Mouse (Mus musculus) C2C12 (cell line): Measurements from ENCODE around the gene Ror2. TPM values are rescaled to one million over a fixed set of nuclear protein-coding genes. Genes with fewer than 3 reads are reported as not detected.

Source experiments
- H3K27me3 ChIP-seq: one replicate; pipeline ENCODE4 v1.6.1; 2011; ENCODE audit not compliant: control insufficient read depth, insufficient read depth, insufficient read length
- H3K36me3 ChIP-seq: one replicate; pipeline ENCODE4 v1.6.1; 2011; ENCODE audit not compliant: control insufficient read depth, insufficient read depth
- H3K4me3 ChIP-seq: one replicate; pipeline ENCODE4 v1.5.1; 2011; ENCODE audit warnings: mild to moderate bottlenecking, control low read depth; ENCODE audit not compliant: poor library complexity, insufficient read depth, severe bottlenecking
- H3K79me2 ChIP-seq: one replicate; pipeline ENCODE4 v1.6.1; 2011; ENCODE audit not compliant: control insufficient read depth, insufficient read depth
- H3K79me3 ChIP-seq: one replicate; pipeline ENCODE4 v1.6.1; 2011; ENCODE audit warnings: low read depth, control low read depth
- H3ac ChIP-seq: one replicate; pipeline ENCODE3; 2011; ENCODE audit warnings: low read depth; ENCODE audit not compliant: control insufficient read depth, insufficient read length
- CEBPB ChIP-seq: IDR thresholded peaks from one replicate; pipeline ENCODE4 v1.6.1; 2011; ENCODE audit warnings: low read depth, mild to moderate bottlenecking, control low read depth, moderate library complexity
- CTCF ChIP-seq: IDR thresholded peaks from one replicate; pipeline ENCODE4 v1.5.1; 2011; ENCODE audit not compliant: control insufficient read depth, insufficient read depth, insufficient read length
- FOSL1 ChIP-seq: IDR thresholded peaks from one replicate; pipeline ENCODE4 v1.8.0; 2011; ENCODE audit warnings: mild to moderate bottlenecking, low read length; ENCODE audit not compliant: poor library complexity, insufficient read depth, severe bottlenecking
- MAX ChIP-seq: IDR thresholded peaks from one replicate; pipeline ENCODE4 v1.6.1; 2011; ENCODE audit warnings: mild to moderate bottlenecking, control low read depth
- MYOD1 ChIP-seq: IDR thresholded peaks from one replicate; pipeline ENCODE4 v1.6.1; 2011; ENCODE audit warnings: low read depth; ENCODE audit not compliant: control insufficient read depth, insufficient read length
- MYOG ChIP-seq: IDR thresholded peaks from one replicate; pipeline ENCODE4 v1.6.1; 2011; ENCODE audit not compliant: control insufficient read depth, insufficient read length; ENCODE audit errors: extremely low read depth
- USF1 ChIP-seq: IDR thresholded peaks from one replicate; pipeline ENCODE4 v1.6.1; 2011; ENCODE audit warnings: low read depth, mild to moderate bottlenecking, control low read depth, moderate library complexity
- polyA plus RNA-seq: library from polyadenylated mRNA; unstranded; fragments of >200 nt; fragmentation: generic; extraction: Trizol; gene quantifications from one replicate; pipeline ENCODE4 v1.2.1, GENCODE M21; 2012; ENCODE audit warnings: missing spikeins

Ror2 gene
- polyA plus RNA-seq, 1 experiment = 0.13 TPM

DNA sequence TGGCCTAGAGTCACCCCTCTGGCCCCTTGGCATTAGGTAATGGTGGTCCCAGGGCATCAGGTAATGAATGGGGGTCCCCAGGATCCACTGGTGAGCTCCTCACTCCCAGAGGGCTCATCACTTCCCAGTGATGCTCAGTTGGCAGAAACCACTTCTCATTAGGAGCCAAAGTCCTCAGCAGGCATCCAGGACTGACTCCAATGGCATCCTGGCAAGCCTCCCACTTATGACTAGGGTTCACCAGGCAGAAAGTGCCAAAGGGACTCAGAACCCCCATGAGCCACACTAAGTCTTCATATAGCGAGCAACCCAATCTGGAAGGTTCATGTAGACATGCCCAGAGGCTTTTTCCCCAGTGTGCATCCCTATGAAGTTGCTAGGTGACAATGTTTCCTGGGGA is 221.2 kb downstream of the Ror2 start:
- Histone ChIP-seq H3K79me3 (no peaks in the 10 kb centered on the region), H3K27me3 (no peaks in the 10 kb centered on the region), H3K4me3 (no peak overlapping the region), H3ac (no peak overlapping the region), H3K36me3 (no peaks in the 10 kb centered on the region), H3K79me2 (no peaks in the 10 kb centered on the region)
- TF ChIP-seq MAX (no peak), CTCF (no peak), CEBPB (no peak), USF1 (no peak), MYOG (no peak), MYOD1 (no peak), FOSL1 (no peak)

Other genes with a start within 250 kb of the Ror2 start
- gene Sptlc1, start 91.3 kb upstream of the Ror2 start, polyA plus RNA-seq = 27.1 TPM
- gene Msx2, start 186.9 kb upstream of the Ror2 start, polyA plus RNA-seq = 0.15 TPM